Mouse (Mus musculus) intestine, embryonic 16.5 days (tissue): ENCODE measurements around the gene Nrsn2. TPM values are rescaled to one million over a fixed set of nuclear protein-coding genes. Genes with fewer than 3 reads are reported as not detected.
"Not testable (repeated sequence)": the region's sequence is repeated elsewhere in the genome, so short reads cannot be mapped to it uniquely, and the experiment has no call there.

Source experiments
- ATAC-seq: fragments of 200-750 bp; cut with Nextera tagmentation; 2 replicates; pipeline ENCODE4 v1.8.0; 2017; ENCODE audit warnings: moderate TSS enrichment, moderate library complexity
- H3K27ac ChIP-seq: fragments of 300-500 bp; sonication (generic); 2 replicates; pipeline ENCODE4 v1.5.1; 2014; ENCODE audit warnings: mild to moderate bottlenecking, low read length
- H3K27me3 ChIP-seq: fragments of 300-500 bp; sonication (generic); replicated peaks from 2 replicates; pipeline ENCODE4 v1.6.1; 2014; ENCODE audit warnings: low read length, control low read depth, mixed read lengths; ENCODE audit not compliant: control insufficient read depth, insufficient read depth
- H3K36me3 ChIP-seq: fragments of 300-500 bp; sonication (generic); 2 replicates; pipeline ENCODE4 v1.6.1; 2014; ENCODE audit warnings: low read length, control low read depth; ENCODE audit not compliant: control insufficient read depth, insufficient read depth
- H3K4me1 ChIP-seq: fragments of 300-500 bp; sonication (generic); 2 replicates; pipeline ENCODE4 v1.6.1; 2014; ENCODE audit warnings: low read length, control low read depth, mixed read lengths; ENCODE audit not compliant: control insufficient read depth, insufficient read depth
- H3K4me2 ChIP-seq: fragments of 300-500 bp; sonication (generic); 2 replicates; pipeline ENCODE4 v1.6.1; 2014; ENCODE audit warnings: low read depth, low read length, control low read depth
- H3K4me3 ChIP-seq: fragments of 300-500 bp; sonication (generic); 2 replicates; pipeline ENCODE4 v1.5.1; 2014; ENCODE audit warnings: mild to moderate bottlenecking, low read length
- H3K9ac ChIP-seq: fragments of 300-500 bp; sonication (generic); 2 replicates; pipeline ENCODE4 v1.6.1; 2014; ENCODE audit warnings: low read depth, low read length
- H3K9me3 ChIP-seq: fragments of 300-500 bp; sonication (generic); 2 replicates; pipeline ENCODE4 v1.6.1; 2016; ENCODE audit warnings: low read length, control low read depth; ENCODE audit not compliant: control insufficient read depth
- WGBS: fragments of 180-500 bp; shearing (Covaris S2); extraction: QIAGEN DNeasy Blood & Tissue Kit; methylation state at CpG from one replicate; pipeline ENCODE4 v1.1.7; 2014; 5-methylcytosine and 5-hydroxymethylcytosine counted together
- polyA plus RNA-seq: library from polyadenylated mRNA; unstranded; fragments of >200 nt; fragmentation: Nextera tagmentation; extraction: Ambion mirVana; gene quantifications from 2 replicates; pipeline ENCODE4 v1.2.1, GENCODE M21; 2015

The Nrsn2 gene
- polyA plus RNA-seq, 1 experiment from 2014 or later: 2.5 TPM

GRCm38 (mm10) chr2:152367917-152368316 lies 8.5 kb downstream of the Nrsn2 start:
- Histone ChIP-seq H3K9me3 (no peaks in the 10 kb centered on the region), H3K36me3 (no peaks in the 10 kb centered on the region), H3K4me3 (no peak overlapping the region), H3K9ac (no peak overlapping the region), H3K4me1 (peaks cover 5% of the 10 kb centered on the region; the same call in 1 of the 2 replicates), H3K27ac (no peak overlapping the region), H3K4me2 (no peak overlapping the region), H3K27me3 (no peaks in the 10 kb centered on the region)
- ATAC-seq: no peak
- WGBS: 61% methylated on average over 5 of the region's 5 CpGs

GRCm38 (mm10) chr2:152363245-152364147 lies 12.9 kb downstream of the Nrsn2 start:
- Histone ChIP-seq H3K27me3 (no peaks in the 10 kb centered on the region), H3K4me2 (peak overlapping the region; percentile 42), H3K27ac (peak overlapping the region; percentile 20; the same call in 1 of the 2 replicates), H3K36me3 (no peaks in the 10 kb centered on the region), H3K4me3 (no peak overlapping the region), H3K9ac (no peak overlapping the region), H3K9me3 (no peaks in the 10 kb centered on the region), H3K4me1 (peaks cover 13% of the 10 kb centered on the region; the same call in 1 of the 2 replicates)
- peak; percentile 55 for ATAC-seq
- 9% methylated on average over 17 of the region's 17 CpGs for WGBS

- no peak overlapping the region for H3K27ac ChIP-seq
- no peak overlapping the region for H3K4me2 ChIP-seq
- H3K4me3 ChIP-seq: no peak overlapping the region
- no peaks in the 10 kb centered on the region for H3K9me3 ChIP-seq
- peaks cover 13% of the 10 kb centered on the region; the same call in 1 of the 2 replicates for H3K4me1 ChIP-seq
- no peak overlapping the region for H3K9ac ChIP-seq
- H3K36me3 ChIP-seq: no peaks in the 10 kb centered on the region
- 89% methylated on average over 8 of the region's 8 CpGs for WGBS
- H3K27me3 ChIP-seq: no peaks in the 10 kb centered on the region
- no peak for ATAC-seq
Observed at GRCm38 (mm10) chr2:152361193-152361592, 15.2 kb downstream of the Nrsn2 start.

- Histone ChIP-seq H3K9me3 (no peaks in the 10 kb centered on the region), H3K27ac (peak overlapping the region; percentile 67), H3K4me1 (peaks cover 13% of the 10 kb centered on the region; the same call in 1 of the 2 replicates), H3K4me2 (no peak overlapping the region), H3K36me3 (no peaks in the 10 kb centered on the region), H3K27me3 (no peaks in the 10 kb centered on the region), H3K9ac (no peak overlapping the region), H3K4me3 (no peak overlapping the region)
- WGBS: 38% methylated on average over 7 of the region's 7 CpGs
- ATAC-seq: peak; percentile 19
Observed at GRCm38 (mm10) chr2:152360271-152360775, 16.1 kb downstream of the Nrsn2 start.

GRCm38 (mm10) chr2:152359616-152360015 lies 16.8 kb downstream of the Nrsn2 start:
- H3K9me3 ChIP-seq: no peaks in the 10 kb centered on the region
- no peaks in the 10 kb centered on the region for H3K27me3 ChIP-seq
- H3K9ac ChIP-seq: no peak overlapping the region
- ATAC-seq: peak; percentile 91
- peaks cover 13% of the 10 kb centered on the region; the same call in 1 of the 2 replicates for H3K4me1 ChIP-seq
- H3K4me3 ChIP-seq: no peak overlapping the region
- H3K4me2 ChIP-seq: 0 out of 2 replicates have a peak overlapping the region, but pooled peaks have one; percentile 15
- WGBS: 46% methylated on average over 5 of the region's 5 CpGs
- no peaks in the 10 kb centered on the region for H3K36me3 ChIP-seq
- H3K27ac ChIP-seq: peak overlapping the region; percentile 67

- H3K27me3 ChIP-seq, H3K27ac ChIP-seq, H3K9ac ChIP-seq, H3K4me2 ChIP-seq, H3K9me3 ChIP-seq, H3K4me3 ChIP-seq, H3K36me3 ChIP-seq: not testable (repeated sequence)
- 82% methylated on average over 5 of the region's 5 CpGs for WGBS
- H3K4me1 ChIP-seq: peaks cover 12% of the 10 kb centered on the region; the same call in 1 of the 2 replicates
- 0 out of 2 replicates have a peak, but pooled peaks have one; percentile 26 for ATAC-seq
Observed at GRCm38 (mm10) chr2:152358977-152359376, 17.5 kb downstream of the Nrsn2 start.

- ATAC-seq: no peak
- Histone ChIP-seq H3K27me3 (no peaks in the 10 kb centered on the region), H3K4me1 (peaks cover 7% of the 10 kb centered on the region; the same call in 1 of the 2 replicates), H3K4me2 (no peak overlapping the region), H3K9ac (no peak overlapping the region), H3K36me3 (no peaks in the 10 kb centered on the region), H3K27ac (no peak overlapping the region), H3K4me3 (no peak overlapping the region), H3K9me3 (no peaks in the 10 kb centered on the region)
- WGBS: 88% methylated on average over 3 of the region's 3 CpGs
Observed at GRCm38 (mm10) chr2:152357254-152357653, 19.2 kb downstream of the Nrsn2 start.

- H3K4me3 ChIP-seq: no peak overlapping the region
- no peak overlapping the region for H3K9ac ChIP-seq
- no peak overlapping the region for H3K4me2 ChIP-seq
- ATAC-seq: peak; percentile 69
- no peak overlapping the region for H3K27ac ChIP-seq
- no peaks in the 10 kb centered on the region for H3K36me3 ChIP-seq
- H3K4me1 ChIP-seq: no peaks in the 10 kb centered on the region
- WGBS: 83% methylated on average over 8 of the region's 8 CpGs
- no peaks in the 10 kb centered on the region for H3K27me3 ChIP-seq
- H3K9me3 ChIP-seq: no peaks in the 10 kb centered on the region
Observed at GRCm38 (mm10) chr2:152349842-152350540, 26.4 kb downstream of the Nrsn2 start.

GRCm38 (mm10) chr2:152349205-152349604 lies 27.2 kb downstream of the Nrsn2 start:
- 76% methylated on average over 6 of the region's 6 CpGs for WGBS
- Histone ChIP-seq H3K4me2 (no peak overlapping the region), H3K9me3 (no peaks in the 10 kb centered on the region), H3K27ac (no peak overlapping the region), H3K9ac (no peak overlapping the region), H3K4me1 (peaks cover 4% of the 10 kb centered on the region; the same call in 1 of the 2 replicates), H3K36me3 (no peaks in the 10 kb centered on the region), H3K4me3 (no peak overlapping the region), H3K27me3 (no peaks in the 10 kb centered on the region; the same call in 1 of the 2 replicates)
- ATAC-seq: peak; percentile 12; the same call in 1 of the 2 replicates
